Mouse (Mus musculus) spleen, adult 2 months (tissue): ENCODE data around the gene Dnah1.

Source experiments
- CTCF ChIP-seq: fragments of 200-500 bp; IDR thresholded peaks from 2 replicates; pipeline ENCODE4 v1.5.1; 2011; ENCODE audit warnings: mild to moderate bottlenecking, inconsistent platforms; ENCODE audit not compliant: insufficient read depth, insufficient read length, insufficient replicate concordance; ENCODE audit errors: extremely low read depth
- POLR2A ChIP-seq: fragments of 200-500 bp; IDR thresholded peaks from 2 replicates; pipeline ENCODE4 v1.6.1; 2011; ENCODE audit warnings: low read depth, low read length, inconsistent platforms

- TF ChIP-seq CTCF, result no peak
- no peak for TF ChIP-seq POLR2A
Observed at GRCm38 (mm10) chr14:31364589-31364988, 40.9 kb upstream of the Dnah1 start.
